In the genomic region with DNA sequence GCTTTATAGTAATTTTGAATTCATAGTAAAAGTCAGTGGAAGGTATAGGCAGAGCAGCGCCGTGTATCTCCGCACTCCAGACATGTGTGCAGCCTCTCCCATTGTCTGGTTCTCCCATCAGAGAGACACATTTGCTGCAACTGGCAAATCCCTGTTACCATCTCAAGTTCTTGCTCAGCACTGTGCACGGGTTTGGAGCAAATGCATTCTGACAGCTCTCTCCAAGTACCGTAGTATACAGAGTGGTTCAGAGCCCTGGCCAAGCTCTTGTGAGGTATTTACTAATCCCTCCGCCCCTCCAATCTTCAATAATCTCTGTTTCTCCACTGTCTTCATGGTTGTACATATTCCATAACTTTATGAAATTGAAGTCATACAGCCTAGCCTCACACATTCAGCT, we compare ENCODE assay signal across 14 mouse cellular contexts. TPM values are rescaled to one million over a fixed set of nuclear protein-coding genes. Genes with fewer than 3 reads are reported as not detected.
DNase-seq lines count a peak whose midpoint lies in the region; ATAC-seq lines count a peak whose summit lies in the region.
"Had no signal": no experiment of that assay in that cellular context is flagged by ENCODE, and none has a peak within 500 bp of the region (broad histone marks: within the 10 kb centered on the region; RNA-seq: fewer than 3 reads in every experiment).

No protein-coding gene starts in this region.

- H3K27me3 ChIP-seq in heart, embryonic 14.5 days (ENCODE audit: control insufficient read depth, insufficient read depth, low read length), result no peaks in the 10 kb centered on the region
- no peaks in the 10 kb centered on the region for H3K27me3 ChIP-seq in lung, embryonic 15.5 days
- H3K27me3 ChIP-seq in intestine, embryonic 15.5 days (replicated peaks), result no peaks in the 10 kb centered on the region
- no peaks in the 10 kb centered on the region for H3K27me3 ChIP-seq in stomach, embryonic 14.5 days (ENCODE audit: control insufficient read depth, insufficient read depth, low read length)

- H3K4me3 ChIP-seq in heart, embryonic 14.5 days (ENCODE audit: control insufficient read depth in 1 of 2, insufficient read depth in 1 of 2, low read depth in 1 of 2, low read length in 2 of 2), result peak overlapping the region in 1 of 2 experiments; percentile 41; a peak in 1 of 4 replicates
- H3K4me3 ChIP-seq in lung, embryonic 15.5 days, result peak overlapping the region; percentile 32
- no peak overlapping the region for H3K4me3 ChIP-seq in intestine, embryonic 15.5 days (replicated peaks)
- H3K4me3 ChIP-seq in stomach, embryonic 14.5 days (ENCODE audit: low read depth, low read length), result no peak overlapping the region
- H3K4me3 ChIP-seq: hindbrain, embryonic 13.5 days had no signal

- H3K9ac ChIP-seq in heart, embryonic 14.5 days (ENCODE audit: low read length), result no peak overlapping the region
- no peak overlapping the region for H3K9ac ChIP-seq in lung, embryonic 15.5 days
- no peak overlapping the region for H3K9ac ChIP-seq in intestine, embryonic 15.5 days
- no peak overlapping the region for H3K9ac ChIP-seq in stomach, embryonic 14.5 days (replicated peaks; ENCODE audit: low read depth, low read length)
- H3K9ac ChIP-seq: hindbrain, embryonic 13.5 days had no signal

- H3K9me3 ChIP-seq in heart, embryonic 14.5 days (ENCODE audit: control insufficient read depth, low read length), result no peaks in the 10 kb centered on the region
- no peaks in the 10 kb centered on the region for H3K9me3 ChIP-seq in lung, embryonic 15.5 days
- no peaks in the 10 kb centered on the region for H3K9me3 ChIP-seq in intestine, embryonic 15.5 days
- H3K9me3 ChIP-seq in stomach, embryonic 14.5 days (ENCODE audit: control insufficient read depth, low read depth, low read length), result no peaks in the 10 kb centered on the region; the same call in 1 of the 2 replicates
- H3K9me3 ChIP-seq: hindbrain, embryonic 13.5 days had no signal

- no peak for DNase-seq in heart, postnatal 14 days
- no peak for DNase-seq in lung, postnatal 25 days (ENCODE audit: low spot score)
- DNase-seq in embryo, embryonic 10 days (ENCODE audit: low spot score), result no peak
- DNase-seq in ovary, postnatal 10 days (ENCODE audit: low spot score), result no peak
- DNase-seq: cerebellum, adult 8-10 months; kidney, postnatal 4 days had no signal

- peak overlapping the region; percentile 73 for H3K4me2 ChIP-seq in heart, embryonic 14.5 days (ENCODE audit: low read length)
- peak overlapping the region; percentile 50; the same call in 1 of the 2 replicates for H3K4me2 ChIP-seq in lung, embryonic 15.5 days
- H3K4me2 ChIP-seq in intestine, embryonic 15.5 days (replicated peaks), result peak overlapping the region; percentile 48; the same call in 1 of the 2 replicates
- peak overlapping the region; percentile 36 for H3K4me2 ChIP-seq in stomach, embryonic 14.5 days (replicated peaks; ENCODE audit: low read depth, low read length)
- H3K4me2 ChIP-seq: hindbrain, embryonic 13.5 days had no signal

- H3K36me3 ChIP-seq in heart, embryonic 14.5 days (ENCODE audit: control insufficient read depth, insufficient read depth, low read length), result no peaks in the 10 kb centered on the region
- H3K36me3 ChIP-seq in lung, embryonic 15.5 days, result no peaks in the 10 kb centered on the region
- H3K36me3 ChIP-seq in intestine, embryonic 15.5 days, result no peaks in the 10 kb centered on the region
- no peaks in the 10 kb centered on the region for H3K36me3 ChIP-seq in stomach, embryonic 14.5 days (ENCODE audit: control insufficient read depth, insufficient read depth, low read length)
- H3K36me3 ChIP-seq: hindbrain, embryonic 13.5 days had no signal

- peaks cover 2 to 7% of the 10 kb centered on the region in 2 experiments; a peak in 2 of 4 replicates for H3K4me1 ChIP-seq in heart, embryonic 14.5 days (ENCODE audit: control insufficient read depth in 2 of 2, insufficient read depth in 2 of 2, low read length in 2 of 2)
- 0 out of 2 replicates have a peak, but pooled peaks cover 5% of the 10 kb centered on the region for H3K4me1 ChIP-seq in lung, embryonic 15.5 days
- no peaks in the 10 kb centered on the region for H3K4me1 ChIP-seq in intestine, embryonic 15.5 days (replicated peaks)
- H3K4me1 ChIP-seq in stomach, embryonic 14.5 days (ENCODE audit: control insufficient read depth, insufficient read depth, low read length), result no peaks in the 10 kb centered on the region
- H3K4me1 ChIP-seq: hindbrain, embryonic 13.5 days had no signal

- intact Hi-C loops in heart, postnatal 14 days (cut with DNase I), result no loop called here

- no peak for ATAC-seq in heart, embryonic 14.5 days (ENCODE audit: insufficient number of reproducible peaks, insufficient read depth, low FRiP score, low read depth)
- no peak for ATAC-seq in lung, embryonic 15.5 days (ENCODE audit: borderline replicate concordance, extremely low read depth, low FRiP score, low TSS enrichment)
- ATAC-seq in intestine, embryonic 15.5 days, result no peak
- ATAC-seq in stomach, embryonic 14.5 days (ENCODE audit: insufficient number of reproducible peaks, insufficient read depth, low FRiP score, low read depth), result no peak

- H3K27ac ChIP-seq in heart, embryonic 14.5 days (replicated peaks in 1 of 2; ENCODE audit: control insufficient read depth in 1 of 2, insufficient read depth in 1 of 2, low read depth in 2 of 2, low read length in 2 of 2), result no peak overlapping the region
- no peak overlapping the region for H3K27ac ChIP-seq in lung, embryonic 15.5 days
- H3K27ac ChIP-seq in intestine, embryonic 15.5 days, result no peak overlapping the region
- no peak overlapping the region for H3K27ac ChIP-seq in stomach, embryonic 14.5 days (ENCODE audit: low read length)
- H3K27ac ChIP-seq: hindbrain, embryonic 13.5 days; left cerebral cortex, adult 2 months had no signal

- 69% methylated on average over 6 of the region's 6 CpGs for WGBS in heart, embryonic 14.5 days
- WGBS in lung, embryonic 15.5 days, result 68% methylated on average over 6 of the region's 6 CpGs
- WGBS in intestine, embryonic 15.5 days, result 78% methylated on average over 6 of the region's 6 CpGs
- WGBS in stomach, embryonic 14.5 days, result 79% methylated on average over 6 of the region's 6 CpGs

RNA-seq across cellular contexts. Expression of gene Mcidas, which starts 19.0 kb away (rescaled TPM):
- polyA plus RNA-seq in heart, embryonic 14.5 days (2014; fragmentation: Nextera tagmentation; extraction: Ambion mirVana), result not detected in 2 replicates
- total RNA-seq in heart, postnatal 14 days (2021), result not detected
- 6.3 and 6.9 TPM in 2 replicates for polyA plus RNA-seq in lung, embryonic 15.5 days (2015; fragmentation: Nextera tagmentation; extraction: Ambion mirVana)
- 0.09 TPM in 1 of 2 replicates, not detected in the other for polyA plus RNA-seq in intestine, embryonic 15.5 days (2015; fragmentation: Nextera tagmentation; extraction: Ambion mirVana)
- polyA plus RNA-seq in stomach, embryonic 14.5 days (2014; fragmentation: Nextera tagmentation; extraction: Ambion mirVana), result 0.17 TPM in 2 replicates
- total RNA-seq: megakaryocyte progenitor cell, adult 5-6 weeks had no signal
- polyA plus RNA-seq: embryonic facial prominence, embryonic 11.5 days had no signal

RNA-seq across cellular contexts. Expression of gene Cdc20b, which starts 22.2 kb away (rescaled TPM):
- polyA plus RNA-seq in heart, embryonic 14.5 days (2014; fragmentation: Nextera tagmentation; extraction: Ambion mirVana), result 0.12 TPM in 1 of 2 replicates, not detected in the other
- not detected for total RNA-seq in heart, postnatal 14 days (2021)
- 2.1 and 2.8 TPM in 2 replicates for polyA plus RNA-seq in lung, embryonic 15.5 days (2015; fragmentation: Nextera tagmentation; extraction: Ambion mirVana)
- polyA plus RNA-seq in intestine, embryonic 15.5 days (2015; fragmentation: Nextera tagmentation; extraction: Ambion mirVana), result not detected in 2 replicates
- not detected in 2 replicates for polyA plus RNA-seq in stomach, embryonic 14.5 days (2014; fragmentation: Nextera tagmentation; extraction: Ambion mirVana)
- total RNA-seq: megakaryocyte progenitor cell, adult 5-6 weeks had no signal
- polyA plus RNA-seq: embryonic facial prominence, embryonic 11.5 days had no signal

RNA-seq across cellular contexts. Expression of gene Ccno, which starts 25.1 kb away (rescaled TPM):
- 0.11 and 0.63 TPM in 2 replicates for polyA plus RNA-seq in heart, embryonic 14.5 days (2014; fragmentation: Nextera tagmentation; extraction: Ambion mirVana)
- under 1 TPM in 1 of 2 experiments, not detected in 1; 0.19 TPM for total RNA-seq in heart, postnatal 14 days (2021)
- polyA plus RNA-seq in lung, embryonic 15.5 days (2015; fragmentation: Nextera tagmentation; extraction: Ambion mirVana), result 12.3 and 13.5 TPM in 2 replicates
- 0.27 and 0.34 TPM in 2 replicates for polyA plus RNA-seq in intestine, embryonic 15.5 days (2015; fragmentation: Nextera tagmentation; extraction: Ambion mirVana)
- 0.35 and 0.67 TPM in 2 replicates for polyA plus RNA-seq in stomach, embryonic 14.5 days (2014; fragmentation: Nextera tagmentation; extraction: Ambion mirVana)

RNA-seq across cellular contexts. Expression of gene Gpx8, which starts 33.5 kb away (rescaled TPM):
- polyA plus RNA-seq in heart, embryonic 14.5 days (2014; fragmentation: Nextera tagmentation; extraction: Ambion mirVana), result 126 and 147 TPM in 2 replicates
- total RNA-seq in heart, postnatal 14 days (2021), result 10 to 100 TPM; 36.1 to 41.0 TPM
- polyA plus RNA-seq in lung, embryonic 15.5 days (2015; fragmentation: Nextera tagmentation; extraction: Ambion mirVana), result 175 TPM in 2 replicates
- 106 and 119 TPM in 2 replicates for polyA plus RNA-seq in intestine, embryonic 15.5 days (2015; fragmentation: Nextera tagmentation; extraction: Ambion mirVana)
- polyA plus RNA-seq in stomach, embryonic 14.5 days (2014; fragmentation: Nextera tagmentation; extraction: Ambion mirVana), result 164 and 166 TPM in 2 replicates
- total RNA-seq: megakaryocyte progenitor cell, adult 5-6 weeks had no signal
